Mouse (Mus musculus) myocyte (in vitro differentiated cells): Measurements from ENCODE around the gene Fcer2a. TPM values are rescaled to one million over a fixed set of nuclear protein-coding genes. Genes with fewer than 3 reads are reported as not detected.

Experiments used
- H3K27me3 ChIP-seq: one replicate; pipeline ENCODE4 v1.6.1; 2011; ENCODE audit not compliant: control insufficient read depth, insufficient read depth, insufficient read length
- H3K36me3 ChIP-seq: one replicate; pipeline ENCODE4 v1.6.1; 2011; ENCODE audit not compliant: control insufficient read depth, insufficient read depth
- H3K4me2 ChIP-seq: one replicate; pipeline ENCODE4 v1.6.1; 2011; ENCODE audit warnings: low read depth, control low read depth
- H3K4me3 ChIP-seq: one replicate; pipeline ENCODE4 v1.5.1; 2011; ENCODE audit warnings: mild to moderate bottlenecking, control low read depth, moderate library complexity
- H3K79me2 ChIP-seq: one replicate; pipeline ENCODE4 v1.6.1; 2011; ENCODE audit not compliant: control insufficient read depth, insufficient read depth
- H3ac ChIP-seq: one replicate; pipeline ENCODE4 v1.6.1; 2011; ENCODE audit not compliant: control insufficient read depth, insufficient read length
- CEBPB ChIP-seq: IDR thresholded peaks from 2 replicates; pipeline ENCODE4 v1.6.1; 2011; ENCODE audit warnings: mild to moderate bottlenecking, moderate library complexity; ENCODE audit not compliant: poor library complexity, insufficient read depth, severe bottlenecking
- E2F4 ChIP-seq: IDR thresholded peaks from one replicate; pipeline ENCODE4 v1.6.1; 2011; ENCODE audit warnings: mild to moderate bottlenecking, control low read depth, moderate library complexity; ENCODE audit not compliant: insufficient read depth
- MAX ChIP-seq: IDR thresholded peaks from one replicate; pipeline ENCODE4 v1.6.1; 2011; ENCODE audit warnings: low read depth, mild to moderate bottlenecking, control low read depth
- MYOD1 ChIP-seq, 3 experiments: IDR thresholded peaks; one replicate each; pipeline ENCODE4 v1.6.1; 2011; ENCODE audit warnings: control low read depth in 2 of 3, low read depth in 2 of 3, mild to moderate bottlenecking in 2 of 3, moderate library complexity in 1 of 3; ENCODE audit not compliant: insufficient read length in 2 of 3, control insufficient read depth in 1 of 3
- MYOG ChIP-seq, 3 experiments: IDR thresholded peaks; one replicate each; pipeline ENCODE4 v1.6.1; 2011; ENCODE audit warnings: control low read depth in 2 of 3, low read depth in 2 of 3, mild to moderate bottlenecking in 2 of 3; ENCODE audit not compliant: insufficient read length in 2 of 3, control insufficient read depth in 1 of 3, insufficient read depth in 1 of 3
- POLR2A ChIP-seq: IDR thresholded peaks from one replicate; pipeline ENCODE4 v1.6.1; 2011; ENCODE audit warnings: low read depth, mild to moderate bottlenecking, control low read depth, moderate library complexity; ENCODE audit not compliant: insufficient read length
- POLR2AphosphoS2 ChIP-seq: IDR thresholded peaks from one replicate; pipeline ENCODE4 v1.6.1; 2011; ENCODE audit warnings: low read depth, control low read depth; ENCODE audit not compliant: insufficient read length
- REST ChIP-seq: IDR thresholded peaks from one replicate; pipeline ENCODE4 v1.6.1; 2011; ENCODE audit warnings: mild to moderate bottlenecking, control low read depth, moderate library complexity; ENCODE audit not compliant: insufficient read depth, insufficient read length
- SRF ChIP-seq: IDR thresholded peaks from one replicate; pipeline ENCODE4 v1.6.1; 2011; ENCODE audit warnings: low read depth; ENCODE audit not compliant: control insufficient read depth, insufficient read length
- TCF12 ChIP-seq: IDR thresholded peaks from one replicate; pipeline ENCODE4 v1.6.1; 2011; ENCODE audit warnings: mild to moderate bottlenecking, control low read depth; ENCODE audit not compliant: poor library complexity, insufficient read depth, severe bottlenecking
- TCF3 ChIP-seq: IDR thresholded peaks from one replicate; pipeline ENCODE4 v1.6.1; 2011; ENCODE audit warnings: low read depth, control low read depth; ENCODE audit not compliant: insufficient read length
- USF1 ChIP-seq: IDR thresholded peaks from one replicate; pipeline ENCODE4 v1.6.1; 2011; ENCODE audit warnings: low read depth, mild to moderate bottlenecking, control low read depth, moderate library complexity
- polyA plus RNA-seq: library from polyadenylated mRNA; unstranded; fragments of >200 nt; fragmentation: generic; extraction: Trizol; gene quantifications from one replicate; pipeline ENCODE4 v1.2.1, GENCODE M21; 2012; ENCODE audit warnings: missing spikeins

The Fcer2a gene
- 0.02 TPM for polyA plus RNA-seq

GRCm38 (mm10) chr8:3694121-3694520 lies at the start of gene Fcer2a:
TSS of gene Fcer2a (minus strand) at chr8:3694175.
- H3K27me3 ChIP-seq, result no peaks in the 10 kb centered on the region
- no peaks in the 10 kb centered on the region for H3K36me3 ChIP-seq
- no peak within 1 kb of the TSS for H3K4me3 ChIP-seq
- no peaks in the 10 kb centered on the region for H3K79me2 ChIP-seq
- no peak within 1 kb of the TSS for H3K4me2 ChIP-seq
- TF ChIP-seq POLR2AphosphoS2 (no peak), USF1 (no peak), POLR2A (no peak), MYOD1 (IDR thresholded peaks at IDR 0.05; ENCODE audit: control insufficient read depth in 1 of 3, insufficient read length in 2 of 3, low read depth in 2 of 3) (no peak), MYOG (IDR thresholded peaks at IDR 0.05; ENCODE audit: control insufficient read depth in 1 of 3, insufficient read depth in 1 of 3, insufficient read length in 2 of 3, low read depth in 2 of 3) (no peak), TCF3 (no peak), REST (no peak)
- H3ac ChIP-seq, result no peak within 1 kb of the TSS

GRCm38 (mm10) chr8:3736947-3737346 lies 43.0 kb upstream of the Fcer2a start:
- Histone ChIP-seq H3ac (no peak overlapping the region), H3K36me3 (no peaks in the 10 kb centered on the region), H3K4me2 (no peak overlapping the region), H3K27me3 (no peaks in the 10 kb centered on the region), H3K4me3 (no peak overlapping the region), H3K79me2 (no peaks in the 10 kb centered on the region)
- TF ChIP-seq POLR2A (no peak), MAX (no peak), MYOD1 (IDR thresholded peaks at IDR 0.05; ENCODE audit: control insufficient read depth in 1 of 3, insufficient read length in 2 of 3, low read depth in 2 of 3) (no peak), REST (no peak), TCF12 (no peak)

GRCm38 (mm10) chr8:3735599-3735998 lies 41.6 kb upstream of the Fcer2a start:
- TF ChIP-seq USF1, result no peak
- TF ChIP-seq E2F4, result no peak
- TF ChIP-seq MYOD1 (IDR thresholded peaks at IDR 0.05; ENCODE audit: control insufficient read depth in 1 of 3, insufficient read length in 2 of 3, low read depth in 2 of 3), result no peak
- no peak for TF ChIP-seq POLR2AphosphoS2
- TF ChIP-seq REST, result no peak
- TF ChIP-seq TCF12, result no peak
- no peak for TF ChIP-seq CEBPB
- no peak for TF ChIP-seq MYOG (IDR thresholded peaks at IDR 0.05; ENCODE audit: control insufficient read depth in 1 of 3, insufficient read depth in 1 of 3, insufficient read length in 2 of 3, low read depth in 2 of 3)
- TF ChIP-seq SRF, result no peak
- TF ChIP-seq POLR2A, result no peak
- Histone ChIP-seq H3K27me3 (no peaks in the 10 kb centered on the region), H3ac (no peak overlapping the region)

GRCm38 (mm10) chr8:3734084-3734483 lies 40.1 kb upstream of the Fcer2a start:
- no peak overlapping the region for H3K4me2 ChIP-seq
- H3K36me3 ChIP-seq, result no peaks in the 10 kb centered on the region
- H3K4me3 ChIP-seq, result no peak overlapping the region
- no peaks in the 10 kb centered on the region for H3K79me2 ChIP-seq
- no peak overlapping the region for H3ac ChIP-seq
- TF ChIP-seq REST (no peak), POLR2AphosphoS2 (no peak), MYOG (IDR thresholded peaks at IDR 0.05; ENCODE audit: control insufficient read depth in 1 of 3, insufficient read depth in 1 of 3, insufficient read length in 2 of 3, low read depth in 2 of 3) (no peak), TCF12 (no peak), POLR2A (no peak), TCF3 (no peak), E2F4 (no peak), SRF (no peak), MYOD1 (IDR thresholded peaks at IDR 0.05; ENCODE audit: control insufficient read depth in 1 of 3, insufficient read length in 2 of 3, low read depth in 2 of 3) (no peak), CEBPB (no peak), MAX (no peak), USF1 (no peak)
- H3K27me3 ChIP-seq, result no peaks in the 10 kb centered on the region

More at GRCm38 (mm10) chr8:3735599-3735998, 41.6 kb upstream of the Fcer2a start:
- Histone ChIP-seq H3K79me2 (no peaks in the 10 kb centered on the region), H3K36me3 (no peaks in the 10 kb centered on the region), H3K4me2 (no peak overlapping the region), H3K4me3 (no peak overlapping the region)

GRCm38 (mm10) chr8:3721041-3721440 lies 27.1 kb upstream of the Fcer2a start:
- no peak overlapping the region for H3K4me2 ChIP-seq
- no peaks in the 10 kb centered on the region for H3K79me2 ChIP-seq
- TF ChIP-seq SRF (no peak), TCF12 (no peak), REST (no peak), USF1 (no peak), POLR2A (no peak), POLR2AphosphoS2 (no peak), E2F4 (no peak), MYOG (IDR thresholded peaks at IDR 0.05; ENCODE audit: control insufficient read depth in 1 of 3, insufficient read depth in 1 of 3, insufficient read length in 2 of 3, low read depth in 2 of 3) (no peak), MYOD1 (IDR thresholded peaks at IDR 0.05; ENCODE audit: control insufficient read depth in 1 of 3, insufficient read length in 2 of 3, low read depth in 2 of 3) (no peak), CEBPB (no peak), MAX (no peak), TCF3 (no peak)
- no peaks in the 10 kb centered on the region for H3K27me3 ChIP-seq
- no peak overlapping the region for H3K4me3 ChIP-seq
- H3ac ChIP-seq, result no peak overlapping the region
- no peaks in the 10 kb centered on the region for H3K36me3 ChIP-seq
